Mouse (Mus musculus): ENCODE measurements at regions not wholly inside any gene's neighbourhood (a gene's known extent, or its start where the extent isn't known, plus 50 kb on each side); places are given as distances from the start of the nearest gene placed in this dataset.
A peak's percentile ranks its signal among the peaks of the same experiment; 100 is the strongest.

DNA sequence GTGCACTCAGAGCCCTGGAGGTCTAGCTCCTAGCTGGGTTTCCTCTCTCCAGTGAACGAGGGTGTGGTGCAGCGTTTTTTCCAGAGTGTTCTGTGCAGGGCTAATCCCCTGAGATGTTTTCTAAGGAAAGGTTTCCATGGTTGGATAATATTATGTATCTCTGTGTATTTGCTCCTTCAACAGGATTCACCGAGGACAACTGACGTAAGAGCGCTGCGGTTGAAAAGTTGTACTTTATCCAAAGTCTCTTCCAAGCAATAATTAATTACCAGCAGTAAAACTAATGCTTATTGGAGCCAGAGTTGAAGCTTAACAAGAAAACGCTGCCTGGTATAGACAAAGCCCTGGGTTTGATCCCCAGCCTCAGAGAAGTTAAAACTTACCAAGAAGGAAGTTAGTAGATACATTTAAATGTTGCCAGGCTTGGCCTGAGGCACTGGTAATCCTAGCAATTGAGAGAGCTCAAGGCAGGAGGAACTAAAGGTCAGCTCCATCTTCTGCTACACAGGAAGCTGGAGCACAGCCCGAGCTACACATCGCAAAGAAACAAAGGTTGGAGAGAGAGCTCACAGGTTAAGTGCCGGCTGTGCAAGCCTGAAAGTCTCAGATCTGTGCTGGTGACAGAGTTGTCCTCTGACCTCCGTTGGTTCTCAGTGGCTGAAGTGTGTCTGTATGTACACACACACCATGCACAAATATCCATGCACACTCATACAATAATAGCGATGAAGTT lies 51.2 kb upstream of the Rap1b start:
- no peak for ATAC-seq (ENCODE audit: low FRiP score, low read depth)
- 79% methylated on average over 12 of the region's 12 CpGs for WGBS
- H3K4me1 ChIP-seq = no peaks in the 10 kb centered on the region
- H3K9me3 ChIP-seq = no peaks in the 10 kb centered on the region
- H3K27me3 ChIP-seq = no peaks in the 10 kb centered on the region
- no peaks in the 10 kb centered on the region for H3K36me3 ChIP-seq
- H3K4me3 ChIP-seq = no peak overlapping the region
- no peak overlapping the region for H3K4me2 ChIP-seq (replicated peaks)
- no peak overlapping the region for H3K9ac ChIP-seq (replicated peaks)
- H3K27ac ChIP-seq (replicated peaks) = no peak overlapping the region

DNA sequence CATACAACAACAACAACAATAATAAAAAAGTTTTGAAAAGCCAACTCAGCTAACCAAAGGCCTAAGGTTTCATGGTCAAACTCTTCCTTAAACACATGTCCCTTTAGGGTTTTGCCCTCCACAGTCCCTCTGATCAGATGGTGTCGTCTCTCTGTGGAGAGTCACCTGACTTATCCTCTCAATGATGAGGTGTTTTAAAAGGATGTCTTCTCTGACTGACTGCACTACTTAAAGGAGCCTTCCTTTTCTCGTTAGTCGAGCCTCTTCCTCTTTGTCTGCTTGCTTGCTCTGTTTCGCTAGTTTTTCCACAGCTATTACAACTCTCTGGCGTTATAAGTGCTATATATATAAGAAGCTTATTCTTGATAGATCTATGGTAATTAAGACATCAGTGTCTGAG lies 51.9 kb upstream of the Rap1b start:
- no peak overlapping the region for H3K27ac ChIP-seq (replicated peaks)
- H3K4me2 ChIP-seq (replicated peaks) = no peak overlapping the region
- H3K4me3 ChIP-seq = no peak overlapping the region
- WGBS = 75% methylated on average over 5 of the region's 5 CpGs
- no peak overlapping the region for H3K9ac ChIP-seq (replicated peaks)
- no peaks in the 10 kb centered on the region for H3K4me1 ChIP-seq
- ATAC-seq (ENCODE audit: low FRiP score, low read depth) = no peak
- no peaks in the 10 kb centered on the region for H3K27me3 ChIP-seq
- H3K9me3 ChIP-seq = no peaks in the 10 kb centered on the region
- no peaks in the 10 kb centered on the region for H3K36me3 ChIP-seq

- no peak overlapping the region for H3K4me2 ChIP-seq (replicated peaks)
- H3K27ac ChIP-seq (replicated peaks) = no peak overlapping the region
- no peaks in the 10 kb centered on the region for H3K4me1 ChIP-seq
- no peaks in the 10 kb centered on the region for H3K36me3 ChIP-seq
- 89% methylated on average over 3 of the region's 3 CpGs for WGBS
- H3K27me3 ChIP-seq = no peaks in the 10 kb centered on the region
- no peak overlapping the region for H3K4me3 ChIP-seq
- H3K9me3 ChIP-seq = no peaks in the 10 kb centered on the region
- H3K9ac ChIP-seq (replicated peaks) = no peak overlapping the region
- no peak for ATAC-seq (ENCODE audit: low FRiP score, low read depth)
Measured at GRCm38 (mm10) chr10:117898391-117898790, 52.6 kb upstream of the Rap1b start.

- Histone ChIP-seq H3K27me3 (no peaks in the 10 kb centered on the region), H3K36me3 (no peaks in the 10 kb centered on the region), H3K4me2 (replicated peaks) (no peak overlapping the region), H3K27ac (replicated peaks) (no peak overlapping the region), H3K9ac (replicated peaks) (no peak overlapping the region), H3K4me3 (no peak overlapping the region), H3K9me3 (no peaks in the 10 kb centered on the region), H3K4me1 (no peaks in the 10 kb centered on the region)
- WGBS = 71% methylated on average over 13 of the region's 13 CpGs
- no peak for ATAC-seq (ENCODE audit: low FRiP score, low read depth)
Measured at GRCm38 (mm10) chr10:117899410-117899935, 53.6 kb upstream of the Rap1b start.

DNA sequence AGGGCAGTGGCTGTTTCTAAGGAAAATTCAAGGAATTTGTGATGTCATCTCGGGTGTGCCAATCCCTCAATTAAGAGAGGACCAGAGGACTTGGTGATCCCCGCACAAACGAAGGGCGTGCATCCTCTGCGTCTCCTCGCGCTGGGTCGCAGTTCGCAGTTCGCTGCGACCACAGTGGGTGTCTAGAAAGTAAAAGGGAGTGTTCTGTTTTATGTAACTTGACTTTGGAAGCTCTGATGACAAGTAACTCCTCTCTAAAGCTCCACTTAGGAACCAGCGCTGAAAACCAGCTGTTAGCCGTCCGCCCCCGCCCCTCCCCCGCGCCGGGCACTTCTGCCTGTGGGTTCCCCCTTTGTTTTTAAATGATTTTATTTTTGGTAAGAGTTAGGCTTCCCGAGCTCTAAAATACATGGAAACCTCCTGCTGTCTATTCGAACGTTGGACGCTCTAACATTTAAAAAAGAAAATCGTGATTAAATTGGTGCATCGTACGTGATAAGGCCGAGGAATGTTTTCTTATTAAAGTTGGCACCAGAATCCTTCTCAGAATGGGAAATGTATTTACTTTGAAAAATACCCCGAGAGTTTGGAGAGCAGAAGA lies 59.9 kb upstream of the Rap1b start:
- ATAC-seq (ENCODE audit: low FRiP score, low read depth) = peak; percentile 24; the same call in 1 of the 2 replicates
- Histone ChIP-seq H3K9ac (replicated peaks) (no peak overlapping the region; the same call in 1 of the 2 replicates), H3K27me3 (no peaks in the 10 kb centered on the region), H3K27ac (replicated peaks) (0 out of 2 replicates have a peak overlapping the region, but pooled peaks have one; percentile 8), H3K36me3 (no peaks in the 10 kb centered on the region), H3K4me3 (peak overlapping the region; percentile 39), H3K4me1 (0 out of 2 replicates have a peak, but pooled peaks cover 11% of the 10 kb centered on the region), H3K9me3 (no peaks in the 10 kb centered on the region), H3K4me2 (replicated peaks) (peak overlapping the region; percentile 60)
- 20% methylated on average over 27 of the region's 27 CpGs for WGBS

DNA sequence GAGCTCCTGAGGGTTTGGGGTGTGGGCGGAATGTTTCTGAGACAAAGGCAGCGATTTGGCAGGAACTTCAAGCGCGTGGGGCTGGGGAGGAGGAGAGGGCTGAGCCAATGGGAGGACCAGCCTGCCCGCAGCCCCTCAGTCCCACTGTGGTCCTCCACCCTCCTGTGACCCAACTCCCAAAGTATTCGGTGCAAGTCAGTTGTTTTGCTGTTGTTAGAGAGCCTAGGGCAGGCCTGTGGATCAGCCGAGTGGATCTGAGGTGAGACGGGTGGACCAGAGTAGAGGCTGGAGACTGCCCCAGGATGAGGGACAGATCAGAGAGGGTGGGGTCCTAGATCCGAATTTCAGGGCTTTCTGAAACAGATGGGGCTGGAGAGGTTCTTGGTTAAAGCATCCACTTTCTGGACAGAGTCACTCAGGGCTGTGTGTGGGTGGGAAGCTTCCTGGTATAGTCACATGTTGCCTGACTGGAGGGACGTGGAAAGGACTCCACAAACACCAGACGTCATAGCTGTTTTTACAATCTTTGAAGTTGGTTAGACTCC lies 60.5 kb upstream of the Rap1b start:
- H3K9ac ChIP-seq (replicated peaks) = no peak overlapping the region; the same call in 1 of the 2 replicates
- ATAC-seq (ENCODE audit: low FRiP score, low read depth) = peak; percentile 84
- no peaks in the 10 kb centered on the region for H3K27me3 ChIP-seq
- peak overlapping the region; percentile 60 for H3K4me2 ChIP-seq (replicated peaks)
- WGBS = 31% methylated on average over 11 of the region's 11 CpGs
- H3K27ac ChIP-seq (replicated peaks) = no peak overlapping the region
- 0 out of 2 replicates have a peak, but pooled peaks cover 11% of the 10 kb centered on the region for H3K4me1 ChIP-seq
- no peaks in the 10 kb centered on the region for H3K36me3 ChIP-seq
- H3K4me3 ChIP-seq = peak overlapping the region; percentile 39
- H3K9me3 ChIP-seq = no peaks in the 10 kb centered on the region

DNA sequence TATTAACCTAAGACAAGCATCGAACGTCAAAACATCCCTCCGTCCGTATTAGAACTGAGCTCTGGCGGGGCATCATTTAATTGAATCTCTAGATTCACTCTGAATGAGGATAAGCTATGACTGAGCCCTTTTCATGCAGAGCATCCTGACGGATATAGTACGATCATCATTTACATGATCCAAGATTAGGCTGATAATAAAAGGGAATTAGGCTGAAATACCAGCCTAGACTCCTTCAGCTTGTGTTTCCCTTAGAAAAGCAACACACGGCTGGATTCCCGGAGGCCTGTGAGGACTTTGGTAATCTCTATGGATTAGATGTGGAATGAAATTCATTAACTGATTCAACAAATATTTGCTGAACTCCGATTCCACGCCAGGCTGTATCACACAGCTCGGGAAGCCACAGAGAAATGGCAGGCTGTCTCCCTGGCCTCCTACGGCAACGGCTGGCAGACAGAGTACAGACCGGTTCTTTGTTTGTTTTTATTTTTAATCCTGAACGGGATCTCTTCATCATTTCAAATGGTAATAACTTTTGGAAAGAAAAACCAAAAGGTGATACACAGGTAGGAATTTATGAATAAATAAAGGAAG lies 62.3 kb upstream of the Rap1b start:
- H3K4me2 ChIP-seq (replicated peaks) = no peak overlapping the region
- no peaks in the 10 kb centered on the region for H3K36me3 ChIP-seq
- H3K27ac ChIP-seq (replicated peaks) = no peak overlapping the region
- peak; percentile 17; the same call in 1 of the 2 replicates for ATAC-seq (ENCODE audit: low FRiP score, low read depth)
- H3K27me3 ChIP-seq = no peaks in the 10 kb centered on the region
- H3K4me3 ChIP-seq = no peak overlapping the region
- no peak overlapping the region for H3K9ac ChIP-seq (replicated peaks)
- no peaks in the 10 kb centered on the region for H3K9me3 ChIP-seq
- WGBS = 41% methylated on average over 16 of the region's 16 CpGs
- H3K4me1 ChIP-seq = 0 out of 2 replicates have a peak, but pooled peaks cover 11% of the 10 kb centered on the region

GRCm38 (mm10) chr10:117909155-117909554 lies 63.3 kb upstream of the Rap1b start:
- WGBS = 80% methylated on average over 4 of the region's 4 CpGs
- no peak overlapping the region for H3K4me2 ChIP-seq (replicated peaks)
- no peaks in the 10 kb centered on the region for H3K27me3 ChIP-seq
- 0 out of 2 replicates have a peak, but pooled peaks cover 11% of the 10 kb centered on the region for H3K4me1 ChIP-seq
- ATAC-seq (ENCODE audit: low FRiP score, low read depth) = no peak
- H3K9ac ChIP-seq (replicated peaks) = no peak overlapping the region
- H3K4me3 ChIP-seq = no peak overlapping the region
- H3K36me3 ChIP-seq = no peaks in the 10 kb centered on the region
- H3K27ac ChIP-seq (replicated peaks) = no peak overlapping the region
- H3K9me3 ChIP-seq = no peaks in the 10 kb centered on the region

- Histone ChIP-seq H3K9me3 (no peaks in the 10 kb centered on the region), H3K4me2 (replicated peaks) (no peak overlapping the region), H3K9ac (replicated peaks) (no peak overlapping the region), H3K36me3 (no peaks in the 10 kb centered on the region), H3K27ac (replicated peaks) (no peak overlapping the region), H3K27me3 (no peaks in the 10 kb centered on the region), H3K4me1 (0 out of 2 replicates have a peak, but pooled peaks cover 11% of the 10 kb centered on the region), H3K4me3 (no peak overlapping the region)
- ATAC-seq (ENCODE audit: low FRiP score, low read depth) = no peak
- WGBS = 68% methylated on average over 11 of the region's 11 CpGs
Measured at GRCm38 (mm10) chr10:117909811-117910239, 64.0 kb upstream of the Rap1b start.

- 87% methylated on average over 7 of the region's 7 CpGs for WGBS
- H3K4me1 ChIP-seq = 0 out of 2 replicates have a peak, but pooled peaks cover 8% of the 10 kb centered on the region
- H3K4me2 ChIP-seq (replicated peaks) = no peak overlapping the region
- no peaks in the 10 kb centered on the region for H3K36me3 ChIP-seq
- no peak overlapping the region for H3K27ac ChIP-seq (replicated peaks)
- H3K9me3 ChIP-seq = no peaks in the 10 kb centered on the region
- no peak overlapping the region for H3K9ac ChIP-seq (replicated peaks)
- H3K27me3 ChIP-seq = no peaks in the 10 kb centered on the region
- H3K4me3 ChIP-seq = no peak overlapping the region
- no peak for ATAC-seq (ENCODE audit: low FRiP score, low read depth)
Measured at GRCm38 (mm10) chr10:117910426-117910825, 64.6 kb upstream of the Rap1b start.

- Histone ChIP-seq H3K4me2 (replicated peaks) (no peak overlapping the region), H3K27me3 (no peaks in the 10 kb centered on the region), H3K4me3 (no peak overlapping the region), H3K36me3 (no peaks in the 10 kb centered on the region), H3K27ac (replicated peaks) (no peak overlapping the region), H3K9ac (replicated peaks) (no peak overlapping the region), H3K9me3 (no peaks in the 10 kb centered on the region), H3K4me1 (no peaks in the 10 kb centered on the region)
- 96% methylated on average over 4 of the region's 4 CpGs for WGBS
- ATAC-seq (ENCODE audit: low FRiP score, low read depth) = no peak
Measured at GRCm38 (mm10) chr10:117915011-117915735, 69.3 kb upstream of the Rap1b start.
